Mouse (Mus musculus) layer of hippocampus, adult 2 months (tissue): ENCODE results near the gene Brip1. TPM values are rescaled to one million over a fixed set of nuclear protein-coding genes. Genes with fewer than 3 reads are reported as not detected.
A peak's percentile ranks its signal among the peaks of the same experiment; 100 is the strongest.

Experiments used
- DNase-seq, 2 experiments: peaks; one replicate each; pipeline ENCODE4 v3.0.0; 2022; ENCODE audit warnings: low spot score in 2 of 2
- H3K27ac ChIP-seq: fragments of 200-600 bp; 2 replicates; pipeline ENCODE4 v1.8.1; 2022
- H3K4me3 ChIP-seq: fragments of 200-600 bp; 2 replicates; pipeline ENCODE4 v1.8.1; 2022; ENCODE audit warnings: mild to moderate bottlenecking
- CTCF ChIP-seq: fragments of 200-600 bp; conservative IDR thresholded peaks from 2 replicates; pipeline ENCODE4 v1.8.1; 2022; ENCODE audit warnings: antibody characterized with exemption, mild to moderate bottlenecking, moderate library complexity
- total RNA-seq, 2 experiments: library from RNA; stranded (reverse); gene quantifications; 2 replicates each; pipeline ENCODE4 v1.2.3; 2021

Gene Brip1
- total RNA-seq, 2 experiments from 2014 or later: 0.34 to 0.64 TPM

- no peak for DNase-seq
- TF ChIP-seq CTCF: no peak
Measured at GRCm38 (mm10) chr11:86084522-86084921, 116.5 kb downstream of the Brip1 start.

GRCm38 (mm10) chr11:86078025-86078424 lies 123.0 kb downstream of the Brip1 start:
- H3K4me3 ChIP-seq: no peak overlapping the region
- H3K27ac ChIP-seq: no peak overlapping the region
- no peak for TF ChIP-seq CTCF
- no peak for DNase-seq

More at GRCm38 (mm10) chr11:86084522-86084921, 116.5 kb downstream of the Brip1 start:
- H3K27ac ChIP-seq: no peak overlapping the region
- no peak overlapping the region for H3K4me3 ChIP-seq

GRCm38 (mm10) chr11:86076966-86077365 lies 124.0 kb downstream of the Brip1 start:
- Histone ChIP-seq H3K27ac (no peak overlapping the region), H3K4me3 (no peak overlapping the region)
- no peak for TF ChIP-seq CTCF
- no peak for DNase-seq

GRCm38 (mm10) chr11:86076403-86076802 lies 124.6 kb downstream of the Brip1 start:
- Histone ChIP-seq H3K27ac (no peak overlapping the region), H3K4me3 (no peak overlapping the region)
- no peak for TF ChIP-seq CTCF
- no peak for DNase-seq

- Histone ChIP-seq H3K27ac (no peak overlapping the region), H3K4me3 (no peak overlapping the region)
- TF ChIP-seq CTCF: peak; percentile 38
- DNase-seq: no peak
Measured at GRCm38 (mm10) chr11:86075371-86075770, 125.6 kb downstream of the Brip1 start.

- no peak overlapping the region for H3K4me3 ChIP-seq
- no peak for DNase-seq
- H3K27ac ChIP-seq: no peak overlapping the region
- no peak for TF ChIP-seq CTCF
Measured at GRCm38 (mm10) chr11:86068651-86069050, 132.3 kb downstream of the Brip1 start.

- Histone ChIP-seq H3K4me3 (no peak overlapping the region), H3K27ac (no peak overlapping the region)
- peak; percentile 78 for TF ChIP-seq CTCF
- DNase-seq: peak; percentile 17 to 20
Measured at GRCm38 (mm10) chr11:86067154-86067553, 133.8 kb downstream of the Brip1 start.

- no peak for TF ChIP-seq CTCF
- Histone ChIP-seq H3K27ac (no peak overlapping the region), H3K4me3 (no peak overlapping the region)
- DNase-seq: no peak
Measured at GRCm38 (mm10) chr11:86064881-86065280, 136.1 kb downstream of the Brip1 start.

- no peak for TF ChIP-seq CTCF
- no peak overlapping the region for H3K27ac ChIP-seq
- DNase-seq: no peak
- H3K4me3 ChIP-seq: no peak overlapping the region
Measured at GRCm38 (mm10) chr11:86061243-86061642, 139.8 kb downstream of the Brip1 start.

GRCm38 (mm10) chr11:86059123-86059522 lies 141.9 kb downstream of the Brip1 start:
- no peak overlapping the region for H3K4me3 ChIP-seq
- no peak overlapping the region for H3K27ac ChIP-seq
- TF ChIP-seq CTCF: no peak
- no peak for DNase-seq

- Histone ChIP-seq H3K27ac (no peak overlapping the region), H3K4me3 (no peak overlapping the region)
- DNase-seq: no peak
- TF ChIP-seq CTCF: no peak
Measured at GRCm38 (mm10) chr11:86055806-86056205, 145.2 kb downstream of the Brip1 start.

GRCm38 (mm10) chr11:86051383-86051782 lies 149.6 kb downstream of the Brip1 start:
- no peak for TF ChIP-seq CTCF
- no peak for DNase-seq
- Histone ChIP-seq H3K4me3 (no peak overlapping the region), H3K27ac (no peak overlapping the region)

- Histone ChIP-seq H3K4me3 (no peak overlapping the region), H3K27ac (no peak overlapping the region)
- TF ChIP-seq CTCF: no peak
- DNase-seq: no peak
Measured at GRCm38 (mm10) chr11:86050430-86051280, 150.3 kb downstream of the Brip1 start.

GRCm38 (mm10) chr11:86039994-86040393 lies 161.0 kb downstream of the Brip1 start:
- peak; percentile 46 for TF ChIP-seq CTCF
- DNase-seq: no peak
- no peak overlapping the region for H3K27ac ChIP-seq
- no peak overlapping the region for H3K4me3 ChIP-seq
